Mouse (Mus musculus) ES-Bruce4 (cell line): ENCODE measurements around the gene Ap1g1.

Experiments
- CTCF ChIP-seq: IDR thresholded peaks from one replicate; pipeline ENCODE4 v1.8.1; 2011; ENCODE audit warnings: low read depth, low read length
- EP300 ChIP-seq: IDR thresholded peaks from 2 replicates; pipeline ENCODE4 v1.6.1; 2011; ENCODE audit warnings: low read depth, low read length; ENCODE audit not compliant: insufficient read depth
- POLR2A ChIP-seq: IDR thresholded peaks from one replicate; pipeline ENCODE4 v1.8.1; 2011; ENCODE audit warnings: low read length; ENCODE audit not compliant: insufficient read depth

- TF ChIP-seq POLR2A (no peak), EP300 (no peak), CTCF (no peak)
These were observed 28.1 kb upstream of the Ap1g1 start for GRCm38 (mm10) chr8:109750274-109750673.
